Mouse (Mus musculus) CH12.LX (cell line): ENCODE data around the gene Atp8b3. TPM values are rescaled to one million over a fixed set of nuclear protein-coding genes. Genes with fewer than 3 reads are reported as not detected.

Source experiments
- DNase-seq: peaks from one replicate; pipeline ENCODE4 v3.0.0-alpha.2; 2013; ENCODE audit errors: extremely low read depth
- H3K27ac ChIP-seq: 2 replicates; pipeline ENCODE4 v1.5.1; 2012; ENCODE audit warnings: low read depth, mild to moderate bottlenecking, control low read depth, moderate library complexity; ENCODE audit not compliant: insufficient read depth
- H3K27me3 ChIP-seq: replicated peaks from 2 replicates; pipeline ENCODE3; 2012; ENCODE audit warnings: inconsistent platforms
- H3K36me3 ChIP-seq, 2 experiments: replicated peaks in 1 of 2; 2 replicates each; pipeline versions ENCODE3 to v1.6.1; 2012; ENCODE audit warnings: inconsistent platforms in 1 of 2, low read length in 1 of 2, mild to moderate bottlenecking in 1 of 2, mixed read lengths in 1 of 2, moderate library complexity in 1 of 2; ENCODE audit not compliant: control insufficient read depth in 1 of 2, insufficient read depth in 1 of 2
- H3K4me1 ChIP-seq, 2 experiments: 2 replicates each; pipeline ENCODE4 v1.6.1; 2012; ENCODE audit warnings: inconsistent platforms in 1 of 2, moderate library complexity in 1 of 2; ENCODE audit not compliant: insufficient read depth in 2 of 2, control insufficient read depth in 1 of 2
- H3K4me2 ChIP-seq: 2 replicates; pipeline ENCODE4 v1.6.1; 2012; ENCODE audit warnings: low read depth, mild to moderate bottlenecking, control low read depth; ENCODE audit not compliant: poor library complexity, insufficient read depth, severe bottlenecking
- H3K4me3 ChIP-seq, 3 experiments: fragments of 150-350 bp in 1 of 3; sonication (generic) in 1 of 3; replicated peaks in 1 of 3; 2 replicates each; pipeline versions ENCODE3 to v1.5.1; 2011 to 2012; ENCODE audit warnings: low read depth in 2 of 3, low read length in 2 of 3, mild to moderate bottlenecking in 2 of 3, moderate library complexity in 2 of 3, control low read depth in 1 of 3, improper control_type of control experiment in 1 of 3, inconsistent platforms in 1 of 3, mixed read lengths in 1 of 3; ENCODE audit not compliant: poor library complexity in 1 of 3
- H3K79me2 ChIP-seq: replicated peaks from 2 replicates; pipeline ENCODE4 v1.6.1; 2012; ENCODE audit warnings: mild to moderate bottlenecking, moderate library complexity; ENCODE audit not compliant: control insufficient read depth, poor library complexity, insufficient read depth, severe bottlenecking; ENCODE audit errors: extremely low read depth
- H3K9ac ChIP-seq: 2 replicates; pipeline ENCODE4 v1.6.1; 2012; ENCODE audit warnings: low read depth, mild to moderate bottlenecking, control low read depth, moderate library complexity; ENCODE audit not compliant: insufficient read depth
- H3K9me3 ChIP-seq: replicated peaks from 2 replicates; pipeline ENCODE3; 2012; ENCODE audit warnings: low read length, inconsistent platforms, mixed read lengths
- CHD1 ChIP-seq: IDR thresholded peaks from 2 replicates; pipeline ENCODE4 v1.6.1; 2012; ENCODE audit warnings: low read depth, low read length, improper control_type of control experiment, inconsistent platforms
- EP300 ChIP-seq: IDR thresholded peaks from 2 replicates; pipeline ENCODE4 v1.6.1; 2011; ENCODE audit warnings: low read length, improper control_type of control experiment
- JUND ChIP-seq: conservative IDR thresholded peaks from 2 replicates; pipeline ENCODE4 v1.6.1; 2011; ENCODE audit warnings: low read depth, low read length, improper control_type of control experiment
- KAT2A ChIP-seq: IDR thresholded peaks from 2 replicates; pipeline ENCODE4 v1.6.1; 2012; ENCODE audit warnings: low read length, improper control_type of control experiment, inconsistent platforms; ENCODE audit not compliant: insufficient replicate concordance
- MAFK ChIP-seq: IDR thresholded peaks from 2 replicates; pipeline ENCODE4 v1.6.1; 2011; ENCODE audit warnings: low read length, improper control_type of control experiment; ENCODE audit not compliant: insufficient replicate concordance
- MXI1 ChIP-seq: IDR thresholded peaks from 2 replicates; pipeline ENCODE4 v1.6.1; 2011; ENCODE audit warnings: mild to moderate bottlenecking, low read depth, low read length, improper control_type of control experiment
- POLR2A ChIP-seq: IDR thresholded peaks from 2 replicates; pipeline ENCODE4 v1.6.1; 2011; ENCODE audit warnings: low read depth, mild to moderate bottlenecking, improper control_type of control experiment, low read length
- TBP ChIP-seq: conservative IDR thresholded peaks from 2 replicates; pipeline ENCODE4 v1.6.1; 2011; ENCODE audit warnings: low read depth, low read length, improper control_type of control experiment
- TCF12 ChIP-seq: IDR thresholded peaks from 2 replicates; pipeline ENCODE4 v1.6.1; 2014; ENCODE audit warnings: low read depth, mild to moderate bottlenecking, inconsistent platforms, low read length, improper control_type of control experiment
- USF1 ChIP-seq: IDR thresholded peaks from 2 replicates; pipeline ENCODE4 v1.6.1; 2014; ENCODE audit warnings: low read depth, mild to moderate bottlenecking, inconsistent platforms, low read length, improper control_type of control experiment
- ZC3H11A ChIP-seq: IDR thresholded peaks from 2 replicates; pipeline ENCODE4 v1.6.1; 2012; ENCODE audit warnings: low read depth, mild to moderate bottlenecking, inconsistent platforms, low read length, improper control_type of control experiment
- ZKSCAN1 ChIP-seq: IDR thresholded peaks from 2 replicates; pipeline ENCODE4 v1.6.1; 2012; ENCODE audit warnings: low read depth, inconsistent platforms, low read length, improper control_type of control experiment, borderline replicate concordance
- ZMIZ1 ChIP-seq: IDR thresholded peaks from 2 replicates; pipeline ENCODE4 v1.6.1; 2012; ENCODE audit warnings: low read depth, mild to moderate bottlenecking, inconsistent platforms, low read length, improper control_type of control experiment
- dilution Hi-C: fragments of 300-500 bp; cut with MboI; formaldehyde crosslinking; loops from 2 replicates; pipeline ENCODE4 v1.14.3; 2020; ENCODE audit warnings: low sequenced_read_pairs; ENCODE audit not compliant: extremely low pct_unique_long_range_greater_than_20kb, extremely low pct_ligation_motif_present
- in situ Hi-C: fragments of 300-500 bp; cut with MboI; formaldehyde crosslinking; loops from 3 replicates; pipeline ENCODE4 v1.14.3; 2019; ENCODE audit warnings: low sequenced_read_pairs, low pct_ligation_motif_present, low pct_unique_long_range_greater_than_20kb, mixed read lengths
- polyA plus RNA-seq: library from polyadenylated mRNA; unstranded; fragments of >175 nt; gene quantifications from 2 replicates; pipeline ENCODE4 v1.2.1, GENCODE M21; 2012; ENCODE audit warnings: low read depth; ENCODE audit not compliant: insufficient read length
- total RNA-seq, 2 experiments: library from RNA; depleted of rRNA; stranded (reverse); fragments of 300-350 nt in 1 of 2; fragments of >200 nt in 1 of 2; gene quantifications; 2 replicates each; pipeline ENCODE4 v1.2.3; 2012 to 2014

Gene Atp8b3
- total and polyA plus RNA-seq, 3 experiments: 0.08 to 0.27 (median 0.21) TPM

- Histone ChIP-seq H3K9ac (no peak overlapping the region), H3K79me2 (peaks cover 20% of the 10 kb centered on the region), H3K36me3 (peaks cover 31 to 52% of the 10 kb centered on the region in 2 experiments), H3K4me2 (no peak overlapping the region; the same call in 1 of the 2 replicates), H3K27me3 (no peaks in the 10 kb centered on the region), H3K4me3 (no peak overlapping the region), H3K4me1 (peaks cover 29 to 70% of the 10 kb centered on the region in 2 experiments), H3K9me3 (no peaks in the 10 kb centered on the region), H3K27ac (no peak overlapping the region)
- dilution Hi-C loops (no loop called here), in situ Hi-C loops (no loop called here)
- DNase-seq: no peak
- TF ChIP-seq JUND: no peak
- TF ChIP-seq TCF12: peak; percentile 44; the same call in 1 of the 2 replicates
Observed at GRCm38 (mm10) chr10:80587305-80587657, 48.4 kb upstream of the Atp8b3 start.

- no peak overlapping the region for H3K9ac ChIP-seq
- in situ Hi-C loops: no loop called here
- H3K36me3 ChIP-seq: peaks cover 31 to 56% of the 10 kb centered on the region in 2 experiments
- dilution Hi-C loops: no loop called here
- no peak overlapping the region; the same call in 1 of the 2 replicates for H3K4me2 ChIP-seq
- no peak for DNase-seq
- H3K27me3 ChIP-seq: no peaks in the 10 kb centered on the region
- no peaks in the 10 kb centered on the region for H3K9me3 ChIP-seq
- no peak overlapping the region for H3K27ac ChIP-seq
- H3K4me1 ChIP-seq: peaks cover 29 to 75% of the 10 kb centered on the region in 2 experiments
- H3K79me2 ChIP-seq: peaks cover 20% of the 10 kb centered on the region
- H3K4me3 ChIP-seq: no peak overlapping the region
- TF ChIP-seq KAT2A: no peak
- TF ChIP-seq ZC3H11A: no peak
- TF ChIP-seq ZMIZ1: no peak
- TF ChIP-seq MXI1: no peak
- TF ChIP-seq MAFK: no peak
- TF ChIP-seq POLR2A: no peak
- no peak for TF ChIP-seq EP300
Observed at GRCm38 (mm10) chr10:80586407-80587304, 47.7 kb upstream of the Atp8b3 start.

DNA sequence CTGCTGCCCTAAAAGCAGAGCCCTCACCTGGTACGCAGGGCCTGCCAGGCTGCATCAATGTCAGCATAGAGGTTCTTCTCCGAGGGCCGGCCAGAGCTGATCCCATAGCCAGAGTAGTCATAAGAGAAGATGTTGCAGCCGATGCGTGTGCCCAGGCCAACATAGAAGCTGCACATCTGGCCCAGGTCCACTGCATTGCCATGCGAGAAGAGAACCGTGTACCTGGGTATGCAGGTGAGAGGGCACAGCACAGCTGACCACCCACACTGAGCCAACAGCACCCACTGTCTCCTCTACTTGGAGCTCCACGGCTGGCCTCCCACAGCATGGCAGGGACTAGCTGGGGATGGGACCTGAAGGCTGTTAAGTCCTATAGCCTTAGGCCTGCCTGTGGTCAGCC, 46.7 kb upstream of the Atp8b3 start:
- H3K27me3 ChIP-seq: no peaks in the 10 kb centered on the region
- H3K36me3 ChIP-seq: peaks cover 31 to 63% of the 10 kb centered on the region in 2 experiments
- no peak for DNase-seq
- H3K4me2 ChIP-seq: no peak overlapping the region
- H3K9ac ChIP-seq: no peak overlapping the region
- H3K4me1 ChIP-seq: peaks cover 33 to 84% of the 10 kb centered on the region in 2 experiments
- dilution Hi-C loops: no loop called here
- no peak overlapping the region for H3K27ac ChIP-seq
- peaks cover 20% of the 10 kb centered on the region for H3K79me2 ChIP-seq
- H3K4me3 ChIP-seq: no peak overlapping the region
- H3K9me3 ChIP-seq: no peaks in the 10 kb centered on the region
- TF ChIP-seq TBP (no peak), ZKSCAN1 (no peak), CHD1 (no peak), USF1 (no peak)
- in situ Hi-C loops: no loop called here
